Mouse (Mus musculus) small intestine, adult 2 months (tissue): ENCODE results near the gene Kcnk2.

ENCODE experiments used
- CTCF ChIP-seq: fragments of 200-500 bp; IDR thresholded peaks from 2 replicates; pipeline ENCODE4 v1.5.1; 2012; ENCODE audit warnings: low read depth, mild to moderate bottlenecking, control low read depth, inconsistent platforms, low read length, moderate library complexity, mixed read lengths; ENCODE audit not compliant: insufficient replicate concordance, insufficient read length; ENCODE audit errors: extremely low read depth
- POLR2A ChIP-seq: fragments of 200-500 bp; IDR thresholded peaks from 2 replicates; pipeline ENCODE4 v1.6.1; 2012; ENCODE audit warnings: low read depth, mild to moderate bottlenecking, control low read depth, inconsistent platforms, low read length, moderate library complexity

- TF ChIP-seq CTCF (no peak), POLR2A (no peak)
Measured at GRCm38 (mm10) chr1:189419914-189420313, 17.8 kb upstream of the Kcnk2 start.
